Mouse (Mus musculus): Measurements from ENCODE around the gene Lmx1a. TPM values are rescaled to one million over a fixed set of nuclear protein-coding genes. Genes with fewer than 3 reads are reported as not detected.

Lmx1a gene
- polyA plus RNA-seq, 1 experiment from 2014 or later: 15.0 TPM

GRCm38 (mm10) chr1:167831601-167832000 is 142.6 kb downstream of the Lmx1a start:
- whole genome bisulfite sequencing: 82% methylated on average over 3 of the region's 3 CpGs
- Histone ChIP-seq H3K27me3 (no peaks in the 10 kb centered on the region), H3K9ac (replicated peaks) (no peak overlapping the region), H3K4me2 (replicated peaks) (no peak overlapping the region), H3K4me1 (replicated peaks) (no peaks in the 10 kb centered on the region), H3K27ac (no peak overlapping the region), H3K9me3 (no peaks in the 10 kb centered on the region), H3K4me3 (replicated peaks) (no peak overlapping the region), H3K36me3 (no peaks in the 10 kb centered on the region)
- ATAC-seq: no peak

GRCm38 (mm10) chr1:167854801-167855200 is 165.8 kb downstream of the Lmx1a start:
- 55% methylated on average over 4 of the region's 4 CpGs for WGBS
- no peak overlapping the region for H3K4me2 ChIP-seq (replicated peaks)
- ATAC-seq: no peak

GRCm38 (mm10) chr1:167872028-167872427 is 183.0 kb downstream of the Lmx1a start:
- Histone ChIP-seq H3K27ac (no peak overlapping the region), H3K4me1 (replicated peaks) (no peaks in the 10 kb centered on the region), H3K4me2 (replicated peaks) (no peak overlapping the region), H3K9me3 (no peaks in the 10 kb centered on the region), H3K9ac (replicated peaks) (no peak overlapping the region), H3K27me3 (no peaks in the 10 kb centered on the region), H3K36me3 (no peaks in the 10 kb centered on the region), H3K4me3 (replicated peaks) (no peak overlapping the region)
- WGBS: 85% methylated on average over 1 of the region's 1 CpGs
- ATAC-seq: no peak

More at GRCm38 (mm10) chr1:167854801-167855200, 165.8 kb downstream of the Lmx1a start:
- no peak overlapping the region for H3K27ac ChIP-seq
- no peak overlapping the region for H3K4me3 ChIP-seq (replicated peaks)
- 0 out of 2 replicates have a peak, but pooled peaks cover 5% of the 10 kb centered on the region for H3K4me1 ChIP-seq (replicated peaks)
- H3K36me3 ChIP-seq: no peaks in the 10 kb centered on the region
- no peaks in the 10 kb centered on the region for H3K27me3 ChIP-seq
- no peak overlapping the region for H3K9ac ChIP-seq (replicated peaks)
- no peaks in the 10 kb centered on the region for H3K9me3 ChIP-seq

- no peak overlapping the region for H3K27ac ChIP-seq
- no peaks in the 10 kb centered on the region for H3K4me1 ChIP-seq (replicated peaks)
- no peak overlapping the region for H3K9ac ChIP-seq (replicated peaks)
- no peak overlapping the region for H3K4me3 ChIP-seq (replicated peaks)
- no peak overlapping the region for H3K4me2 ChIP-seq (replicated peaks)
- H3K9me3 ChIP-seq: no peaks in the 10 kb centered on the region
- H3K36me3 ChIP-seq: no peaks in the 10 kb centered on the region
- WGBS: 74% methylated on average over 3 of the region's 3 CpGs
- no peaks in the 10 kb centered on the region for H3K27me3 ChIP-seq
- ATAC-seq: no peak
Measured at GRCm38 (mm10) chr1:167874099-167874498, 185.1 kb downstream of the Lmx1a start.

GRCm38 (mm10) chr1:167877931-167878330 is 188.9 kb downstream of the Lmx1a start:
- Histone ChIP-seq H3K9me3 (no peaks in the 10 kb centered on the region), H3K9ac (replicated peaks) (no peak overlapping the region), H3K4me2 (replicated peaks) (no peak overlapping the region), H3K27ac (no peak overlapping the region), H3K36me3 (no peaks in the 10 kb centered on the region), H3K27me3 (no peaks in the 10 kb centered on the region), H3K4me3 (replicated peaks) (no peak overlapping the region), H3K4me1 (replicated peaks) (no peaks in the 10 kb centered on the region)
- WGBS: 87% methylated on average over 4 of the region's 4 CpGs
- no peak for ATAC-seq

- Histone ChIP-seq H3K4me1 (replicated peaks) (no peaks in the 10 kb centered on the region), H3K36me3 (no peaks in the 10 kb centered on the region), H3K9me3 (no peaks in the 10 kb centered on the region), H3K4me2 (replicated peaks) (no peak overlapping the region), H3K9ac (replicated peaks) (no peak overlapping the region), H3K27me3 (no peaks in the 10 kb centered on the region), H3K27ac (no peak overlapping the region), H3K4me3 (replicated peaks) (no peak overlapping the region)
- no peak for ATAC-seq
- WGBS: 83% methylated on average over 11 of the region's 11 CpGs
Measured at GRCm38 (mm10) chr1:167878354-167878753, 189.3 kb downstream of the Lmx1a start.

GRCm38 (mm10) chr1:167885776-167886175 is 196.7 kb downstream of the Lmx1a start:
- H3K27ac ChIP-seq: no peak overlapping the region
- H3K36me3 ChIP-seq: no peaks in the 10 kb centered on the region
- ATAC-seq: no peak
- H3K27me3 ChIP-seq: peaks cover 12% of the 10 kb centered on the region
- H3K4me3 ChIP-seq (replicated peaks): no peak overlapping the region
- no peak overlapping the region for H3K4me2 ChIP-seq (replicated peaks)
- H3K9me3 ChIP-seq: no peaks in the 10 kb centered on the region
- peaks cover 8% of the 10 kb centered on the region for H3K4me1 ChIP-seq (replicated peaks)
- H3K9ac ChIP-seq (replicated peaks): no peak overlapping the region
- 92% methylated on average over 5 of the region's 5 CpGs for WGBS

- peak overlapping the region; percentile 5; the same call in 1 of the 2 replicates for H3K9ac ChIP-seq (replicated peaks)
- H3K27ac ChIP-seq: no peak overlapping the region; the same call in 1 of the 2 replicates
- 73% methylated on average over 5 of the region's 5 CpGs for WGBS
- peak overlapping the region; percentile 36 for H3K4me2 ChIP-seq (replicated peaks)
- peaks cover 12% of the 10 kb centered on the region for H3K4me1 ChIP-seq (replicated peaks)
- no peaks in the 10 kb centered on the region for H3K36me3 ChIP-seq
- H3K27me3 ChIP-seq: peaks cover 12% of the 10 kb centered on the region
- ATAC-seq: 0 out of 2 replicates have a peak, but pooled peaks have one; percentile 27
- H3K9me3 ChIP-seq: no peaks in the 10 kb centered on the region
- H3K4me3 ChIP-seq (replicated peaks): no peak overlapping the region
Measured at GRCm38 (mm10) chr1:167888120-167888519, 199.1 kb downstream of the Lmx1a start.

GRCm38 (mm10) chr1:167888816-167889215 is 199.8 kb downstream of the Lmx1a start:
- H3K9ac ChIP-seq (replicated peaks): peak overlapping the region; percentile 5; the same call in 1 of the 2 replicates
- no peak overlapping the region for H3K27ac ChIP-seq
- no peaks in the 10 kb centered on the region for H3K9me3 ChIP-seq
- peak overlapping the region; percentile 36 for H3K4me2 ChIP-seq (replicated peaks)
- H3K4me1 ChIP-seq (replicated peaks): peaks cover 12% of the 10 kb centered on the region
- peak overlapping the region; percentile 11 for H3K4me3 ChIP-seq (replicated peaks)
- peak; percentile 78; the same call in 1 of the 2 replicates for ATAC-seq
- 15% methylated on average over 9 of the region's 9 CpGs for WGBS
- H3K36me3 ChIP-seq: no peaks in the 10 kb centered on the region
- peaks cover 12% of the 10 kb centered on the region for H3K27me3 ChIP-seq

- Histone ChIP-seq H3K9ac (replicated peaks) (no peak overlapping the region), H3K4me1 (replicated peaks) (0 out of 2 replicates have a peak, but pooled peaks cover 4% of the 10 kb centered on the region), H3K27ac (no peak overlapping the region), H3K9me3 (no peaks in the 10 kb centered on the region), H3K36me3 (no peaks in the 10 kb centered on the region), H3K4me2 (replicated peaks) (no peak overlapping the region), H3K4me3 (replicated peaks) (no peak overlapping the region), H3K27me3 (peaks cover 3% of the 10 kb centered on the region; the same call in 1 of the 2 replicates)
- WGBS: 29% methylated on average over 7 of the region's 7 CpGs
- ATAC-seq: 0 out of 2 replicates have a peak, but pooled peaks have one; percentile 72
Measured at GRCm38 (mm10) chr1:167896234-167896633, 207.2 kb downstream of the Lmx1a start.

Other genes starting within 250 kb of the Lmx1a start
- gene Lrrc52, start 222.5 kb upstream of the Lmx1a start, polyA plus RNA-seq (2015; fragmentation: Nextera tagmentation; extraction: Ambion mirVana): 0.27 TPM in 1 of 2 replicates, not detected in the other
- 4.1 and 4.8 TPM in 2 replicates for gene Rxrg, start 90.9 kb upstream of the Lmx1a start, polyA plus RNA-seq (2015; fragmentation: Nextera tagmentation; extraction: Ambion mirVana)